18 mouse cellular contexts compared by ENCODE assay signal in the genomic region with DNA sequence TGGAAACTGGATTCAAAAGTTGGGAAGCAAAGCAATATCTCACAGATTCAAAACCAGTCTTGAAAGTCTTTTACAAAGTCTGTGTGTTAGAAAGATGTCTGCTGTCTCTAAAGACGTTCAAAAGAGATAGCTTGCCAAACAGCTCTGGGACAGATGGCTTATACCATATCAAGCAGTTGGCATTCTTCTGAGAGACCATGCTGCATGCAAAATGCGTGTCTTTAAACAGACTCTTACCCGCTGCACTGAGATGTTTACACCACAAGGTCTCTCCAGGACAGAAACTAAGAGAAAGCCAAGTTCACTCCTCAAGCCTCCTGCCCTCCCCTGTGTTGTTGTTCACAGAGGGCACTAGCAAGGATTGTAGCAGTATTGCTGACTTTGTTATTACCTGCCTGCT.
DNase-seq lines count a peak whose midpoint lies in the region; ATAC-seq and TF ChIP-seq lines count a peak whose summit lies in the region.
"Had no signal": no experiment of that assay in that cellular context is flagged by ENCODE, and none has a peak within 500 bp of the region (broad histone marks: within the 10 kb centered on the region; RNA-seq: fewer than 3 reads in every experiment).

No protein-coding gene starts in this region.

- intact Hi-C loops in left cerebral cortex, adult 2 months (cut with DNase I): no loop called here

- no peak overlapping the region for H3K4me3 ChIP-seq in left cerebral cortex, adult 2 months
- H3K4me3 ChIP-seq: embryonic facial prominence, embryonic 15.5 days; heart, embryonic 12.5 days; hindbrain, embryonic 12.5 days had no signal

- TF ChIP-seq CTCF in left cerebral cortex, adult 2 months (IDR thresholded peaks at IDR 0.05): no peak; the same call in 1 of the 2 replicates

- H3K27ac ChIP-seq in left cerebral cortex, adult 2 months: no peak overlapping the region; the same call in 1 of the 2 replicates
- H3K27ac ChIP-seq: embryonic facial prominence, embryonic 15.5 days; hindbrain, embryonic 12.5 days had no signal

- peak; percentile 35 for DNase-seq in left cerebral cortex, adult 11 months (ENCODE audit: low spot score)
- DNase-seq in left cerebral cortex, adult 2 months (ENCODE audit: extremely low spot score in 1 of 2, low spot score in 2 of 2): no peak
- DNase-seq in left cerebral cortex, adult 18-20 months (ENCODE audit: low spot score in 2 of 2): peak; percentile 11 to 39
- DNase-seq in right cerebral cortex, postnatal 36 days (ENCODE audit: low spot score in 2 of 2): peak; percentile 7 to 60
- no peak for DNase-seq in thymus, postnatal 0 days (ENCODE audit: low spot score)
- DNase-seq in thymus, postnatal 10 days (ENCODE audit: low spot score in 2 of 2): no peak
- DNase-seq: cerebellum, postnatal 25 days; kidney, adult 11 months; liver; lung, postnatal 4 days; retina, postnatal 1 day; thymus, postnatal 25 days had no signal

- peak; percentile 95 for ATAC-seq in frontal cortex, adult (ENCODE audit: low TSS enrichment)
- ATAC-seq: activated CD4-positive, CD25-positive, alpha-beta regulatory T cell, adult 4 months; CD4-positive, CD25-positive, alpha-beta regulatory T cell, adult 4 months had no signal

Comparison
In these comparisons a context has a peak if more than half of its experiments do, and no peak if none do; other contexts are left out.
1. DNase-seq: peak in left cerebral cortex, adult 11 months (single experiment), left cerebral cortex, adult 18-20 months (2 of 2) and right cerebral cortex, postnatal 36 days (2 of 2); none in left cerebral cortex, adult 2 months (0 of 2), thymus, postnatal 0 days (single experiment) and thymus, postnatal 10 days (0 of 2).